Mouse (Mus musculus) C2C12 (cell line): Measurements from ENCODE around the gene Add1.

ENCODE experiments used
- CTCF ChIP-seq: IDR thresholded peaks from one replicate; pipeline ENCODE4 v1.5.1; 2011; ENCODE audit not compliant: control insufficient read depth, insufficient read depth, insufficient read length
- FOSL1 ChIP-seq: IDR thresholded peaks from one replicate; pipeline ENCODE4 v1.8.0; 2011; ENCODE audit warnings: mild to moderate bottlenecking, low read length; ENCODE audit not compliant: poor library complexity, insufficient read depth, severe bottlenecking

GRCm38 (mm10) chr5:34657556-34657955 is 84.1 kb downstream of the Add1 start:
- TF ChIP-seq CTCF (no peak), FOSL1 (no peak)
